Mouse (Mus musculus): ENCODE measurements at regions not wholly inside any gene's neighbourhood (a gene's known extent, or its start where the extent isn't known, plus 50 kb on each side); places are given as distances from the start of the nearest gene placed in this dataset.

DNA sequence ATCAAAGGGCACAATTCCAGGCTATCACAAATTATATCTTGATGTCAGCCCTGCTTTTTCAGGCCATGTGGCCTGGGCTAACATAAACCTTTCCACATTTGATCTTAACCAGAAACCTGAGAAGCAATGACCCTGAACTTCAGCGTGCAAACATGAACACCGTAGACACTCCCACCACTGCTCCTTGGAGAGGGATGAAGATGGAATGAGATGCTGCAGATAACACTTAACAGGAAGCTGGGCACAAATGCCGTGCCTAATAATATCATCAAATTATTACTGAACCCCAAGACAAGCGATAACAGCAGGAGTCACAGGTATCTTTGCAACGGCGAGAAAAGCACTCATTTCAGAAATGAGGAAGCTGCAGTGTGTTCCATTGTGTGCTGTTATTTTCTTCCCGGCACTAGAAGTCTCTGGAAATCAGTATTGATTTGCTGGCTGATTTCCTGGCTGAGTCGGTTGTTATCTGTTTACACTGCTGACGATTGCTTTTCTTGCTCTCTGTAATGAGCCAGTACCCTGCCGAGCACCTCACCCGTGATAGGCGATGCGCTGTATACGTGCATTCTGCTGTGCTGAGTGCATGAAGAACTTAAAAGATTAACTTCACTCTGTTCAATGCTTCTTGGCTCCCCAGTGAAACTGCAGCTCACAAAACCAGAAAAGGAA lies 91.0 kb downstream of the Gm21962 start:
- TF ChIP-seq POLR2A (IDR thresholded peaks at IDR 0.05; ENCODE audit: insufficient read length, low read depth): no peak
- TF ChIP-seq TCF12 (IDR thresholded peaks at IDR 0.05; ENCODE audit: insufficient read depth, poor library complexity, severe bottlenecking): no peak
- TF ChIP-seq USF1 (IDR thresholded peaks at IDR 0.05; ENCODE audit: low read depth): no peak
- no peak for TF ChIP-seq POLR2AphosphoS2 (IDR thresholded peaks at IDR 0.05; ENCODE audit: insufficient read length, low read depth)
- TF ChIP-seq MYOG (IDR thresholded peaks at IDR 0.05; ENCODE audit: control insufficient read depth in 1 of 3, insufficient read depth in 1 of 3, insufficient read length in 2 of 3, low read depth in 2 of 3): no peak
- no peak for TF ChIP-seq MAX (IDR thresholded peaks at IDR 0.05; ENCODE audit: low read depth)
- no peak for TF ChIP-seq E2F4 (IDR thresholded peaks at IDR 0.05; ENCODE audit: insufficient read depth)
- no peak for TF ChIP-seq MYOD1 (IDR thresholded peaks at IDR 0.05; ENCODE audit: control insufficient read depth in 1 of 3, insufficient read length in 2 of 3, low read depth in 2 of 3)
- TF ChIP-seq CEBPB (IDR thresholded peaks at IDR 0.05; ENCODE audit: insufficient read depth, poor library complexity, severe bottlenecking): no peak
- no peak for TF ChIP-seq REST (IDR thresholded peaks at IDR 0.05; ENCODE audit: insufficient read depth, insufficient read length)
- no peak for TF ChIP-seq TCF3 (IDR thresholded peaks at IDR 0.05; ENCODE audit: insufficient read length, low read depth)
